Mouse (Mus musculus): Measurements from ENCODE around the gene Gm28308.

GRCm38 (mm10) chr6:52218643-52219215 lies 5.6 kb upstream of the Gm28308 start:
- no peak for TF ChIP-seq POLR2A (IDR thresholded peaks at IDR 0.05; ENCODE audit: insufficient read depth, low read depth, low read length)
- TF ChIP-seq CTCF (IDR thresholded peaks at IDR 0.05): no peak

All from heart, adult 2 months (tissue).